ENCODE assay signal across 8 mouse cellular contexts in genomic region chr5:105400424-105401375, GRCm38 (mm10). TPM values are rescaled to one million over a fixed set of nuclear protein-coding genes. Genes with fewer than 3 reads are reported as not detected.
DNase-seq lines count a peak whose midpoint lies in the region; ATAC-seq lines count a peak whose summit lies in the region.

No protein-coding gene starts in this region.

- H3K4me3 ChIP-seq in forebrain, embryonic 11.5 days (ENCODE audit: low read depth, low read length) = peak overlapping the region; percentile 15; the same call in 1 of the 2 replicates
- H3K4me3 ChIP-seq in midbrain, embryonic 13.5 days (replicated peaks) = peak overlapping the region; percentile 33

- H3K27ac ChIP-seq in forebrain, embryonic 11.5 days (ENCODE audit: low read depth, low read length) = no peak overlapping the region
- H3K27ac ChIP-seq in midbrain, embryonic 13.5 days = no peak overlapping the region; the same call in 1 of the 2 replicates

- peak overlapping the region; percentile 43; the same call in 1 of the 2 replicates for H3K9ac ChIP-seq in forebrain, embryonic 11.5 days (ENCODE audit: low read length)
- no peak overlapping the region for H3K9ac ChIP-seq in midbrain, embryonic 13.5 days (replicated peaks)

- H3K4me2 ChIP-seq in forebrain, embryonic 11.5 days (ENCODE audit: low read depth, low read length, severe bottlenecking) = peak overlapping the region; percentile 52
- peak overlapping the region; percentile 52 for H3K4me2 ChIP-seq in midbrain, embryonic 13.5 days (replicated peaks)

- 45% methylated on average over 17 of the region's 17 CpGs for WGBS in forebrain, embryonic 11.5 days
- 30% methylated on average over 17 of the region's 17 CpGs for WGBS in large intestine, adult 2 months
- WGBS in midbrain, embryonic 13.5 days = 42% methylated on average over 17 of the region's 17 CpGs

- peak; percentile 53 for ATAC-seq in frontal cortex, adult (ENCODE audit: low TSS enrichment)
- peak; percentile 68 for ATAC-seq in forebrain, embryonic 11.5 days (replicated peaks; ENCODE audit: low FRiP score)
- peak; percentile 79 for ATAC-seq in midbrain, embryonic 13.5 days
- no peak for ATAC-seq in megakaryocyte-erythroid progenitor cell, adult 5-6 weeks (replicated peaks; ENCODE audit: low FRiP score, low TSS enrichment, poor library complexity, severe bottlenecking)

- DNase-seq in frontal cortex, postnatal 10 days (ENCODE audit: low spot score in 2 of 2) = no peak
- DNase-seq in 3T3-L1 (ENCODE audit: low read depth, low spot score) = peak; percentile 65
- peak; percentile 66 for DNase-seq in forebrain, embryonic 11.5 days (ENCODE audit: low spot score)
- peak; percentile 13 for DNase-seq in large intestine, adult 2 months (ENCODE audit: low read depth, low spot score)
- no peak for DNase-seq in adrenal gland, postnatal 4 days (ENCODE audit: low spot score in 2 of 2)

- H3K4me1 ChIP-seq in forebrain, embryonic 11.5 days (replicated peaks; ENCODE audit: control insufficient read depth, insufficient read depth, low read length) = 0 out of 2 replicates have a peak, but pooled peaks cover 2% of the 10 kb centered on the region
- H3K4me1 ChIP-seq in midbrain, embryonic 13.5 days (replicated peaks) = peaks cover 10% of the 10 kb centered on the region

- H3K27me3 ChIP-seq in forebrain, embryonic 11.5 days (ENCODE audit: control insufficient read depth, insufficient read depth, low read length) = no peaks in the 10 kb centered on the region
- H3K27me3 ChIP-seq in midbrain, embryonic 13.5 days = 0 out of 2 replicates have a peak, but pooled peaks cover 3% of the 10 kb centered on the region

- no peaks in the 10 kb centered on the region for H3K36me3 ChIP-seq in forebrain, embryonic 11.5 days (ENCODE audit: control insufficient read depth, insufficient read depth, low read length)
- no peaks in the 10 kb centered on the region for H3K36me3 ChIP-seq in midbrain, embryonic 13.5 days

- H3K9me3 ChIP-seq in forebrain, embryonic 11.5 days (ENCODE audit: control insufficient read depth, low read length) = no peaks in the 10 kb centered on the region
- no peaks in the 10 kb centered on the region for H3K9me3 ChIP-seq in midbrain, embryonic 13.5 days

RNA-seq across cellular contexts. Expression of gene Lrrc8b, which starts 14.9 kb away (rescaled TPM):
- 11.8 TPM in 2 replicates for polyA plus RNA-seq in forebrain, embryonic 11.5 days (2014; fragmentation: Nextera tagmentation; extraction: Ambion mirVana)
- 8.0 and 21.2 TPM in 2 replicates for polyA plus RNA-seq in large intestine, adult 2 months (2012; rRNA removed)
- 11.3 and 11.4 TPM in 2 replicates for polyA plus RNA-seq in midbrain, embryonic 13.5 days (2015; fragmentation: Nextera tagmentation; extraction: Ambion mirVana)
- total RNA-seq in adrenal gland, postnatal 4 days (2021) = 10 to 100 TPM; 85.8 TPM
- 13.2 and 16.6 TPM in 2 replicates for total RNA-seq in megakaryocyte-erythroid progenitor cell, adult 5-6 weeks (2014; fragmentation: Nextera tagmentation)
- 5.4 and 7.3 TPM in 2 replicates for total RNA-seq in megakaryocyte-erythroid progenitor cell, adult 5-6 weeks (2017)

Comparison
In these comparisons a context has a peak if more than half of its experiments do, and no peak if none do; other contexts are left out.
1. DNase-seq: peak in 3T3-L1 (single experiment), forebrain, embryonic 11.5 days (single experiment) and large intestine, adult 2 months (single experiment); none in frontal cortex, postnatal 10 days (0 of 2) and adrenal gland, postnatal 4 days (0 of 2).